Mouse (Mus musculus): ENCODE data around the gene Timm23. TPM values are rescaled to one million over a fixed set of nuclear protein-coding genes. Genes with fewer than 3 reads are reported as not detected.

Timm23 gene
- 45.6 and 51.2 TPM in 2 replicates for total RNA-seq (2023)

DNA sequence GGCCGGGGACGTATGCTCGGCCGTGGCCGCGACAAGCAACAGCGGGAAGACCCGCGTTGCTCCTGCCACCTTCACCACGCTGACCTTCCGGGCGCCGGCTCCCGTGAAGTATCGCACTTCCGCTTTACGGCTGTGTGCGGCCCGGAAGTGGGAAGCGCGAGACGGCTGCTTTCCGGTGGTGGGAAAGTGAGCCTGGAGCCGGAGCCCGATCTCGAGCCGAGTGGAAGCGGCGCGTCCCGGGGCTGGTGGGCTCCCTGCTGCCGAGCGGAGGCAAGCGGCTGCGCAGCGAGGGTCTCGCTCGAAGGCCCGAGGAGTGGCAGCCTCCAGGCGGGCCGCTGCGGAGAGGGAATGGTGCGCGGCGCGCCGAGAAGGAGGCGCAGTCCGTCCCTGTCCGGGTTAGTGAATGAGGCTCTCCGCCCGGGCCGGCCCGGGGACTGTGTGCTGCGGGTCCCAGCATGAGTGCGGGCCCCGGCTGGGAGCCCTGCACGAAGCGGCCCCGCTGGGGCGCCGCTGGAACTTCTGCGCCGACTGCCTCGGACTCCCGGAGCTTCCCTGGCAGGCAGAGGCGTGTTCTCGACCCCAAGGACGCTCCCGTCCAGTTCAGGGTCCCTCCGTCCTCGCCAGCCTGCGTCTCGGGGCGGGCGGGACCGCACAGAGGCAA lies at the start of gene Timm23, which contains the start of gene Parg:
TSS of gene Timm23 (minus strand) at position 108 of the 661 bp plus-strand sequence.
TSS of gene Parg (plus strand) at position 159 of the 661 bp plus-strand sequence.

DNA sequence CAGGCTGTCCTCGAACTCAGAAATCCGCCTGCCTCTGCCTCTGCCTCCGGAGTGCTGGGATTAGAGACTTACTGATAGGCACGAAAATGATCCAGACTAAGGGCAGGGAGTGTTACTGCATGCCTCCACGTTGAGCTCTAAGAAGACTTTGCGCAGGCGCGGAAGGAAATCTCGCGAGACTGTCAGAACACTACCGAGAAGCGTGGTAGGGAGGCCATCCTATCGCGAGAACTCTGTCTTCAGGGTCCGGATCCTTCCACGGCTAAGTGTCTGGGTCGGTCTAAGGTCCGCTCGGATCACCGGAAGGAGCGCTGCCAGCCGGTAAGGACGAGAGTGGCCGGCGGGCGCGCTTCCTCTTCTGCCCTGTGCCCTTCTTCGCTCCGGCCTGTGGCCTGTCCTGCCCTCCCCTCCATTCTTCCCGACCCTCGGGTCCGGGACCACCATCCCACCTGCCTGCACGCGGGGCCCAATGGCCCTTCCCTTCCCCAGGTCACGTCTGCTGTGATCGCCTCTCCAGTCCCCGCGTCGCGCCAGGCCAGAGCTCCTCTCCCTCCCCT lies 41.9 kb downstream of the Timm23 start, which contains the start of gene Ncoa4:
TSS of gene Ncoa4 (plus strand) at position 176 of the 557 bp plus-strand sequence.

DNA sequence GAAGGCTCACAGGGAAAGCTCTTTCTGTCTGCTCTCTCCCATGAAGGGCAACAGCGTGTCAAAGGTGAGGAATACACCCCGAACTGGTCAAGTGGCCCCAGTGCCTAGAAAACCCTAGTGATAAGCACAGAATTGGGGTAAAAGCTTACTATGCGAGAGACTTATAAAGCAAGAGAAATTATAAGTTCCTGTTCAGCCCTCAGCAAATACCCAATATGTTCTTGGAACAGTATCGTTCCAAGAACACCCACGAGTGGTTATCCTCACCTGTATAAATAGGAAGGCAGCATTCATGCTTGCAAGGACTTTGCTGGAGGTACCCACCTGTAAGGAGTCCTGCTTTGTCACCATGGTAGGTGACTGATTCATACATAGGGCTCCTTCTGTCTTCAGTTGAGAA lies 60.0 kb downstream of the Timm23 start, which contains the start of gene Msmb:
TSS of gene Msmb (plus strand) at position 301 of the 400 bp plus-strand sequence.

Other genes starting within 250 kb of the Timm23 start
- gene Galnt15, start 172.9 kb downstream of the Timm23 start, total RNA-seq (2023): not detected in 2 replicates
- 4.5 and 5.1 TPM in 2 replicates for gene Oxnad1, start 116.5 kb downstream of the Timm23 start, total RNA-seq (2023)
- gene Dph3, start 116.2 kb downstream of the Timm23 start, total RNA-seq (2023): 90.2 and 97.3 TPM in 2 replicates
- gene Msmb, start 59.9 kb downstream of the Timm23 start, total RNA-seq (2023): not detected in 2 replicates
- gene Ncoa4, start 42.0 kb downstream of the Timm23 start, total RNA-seq (2023): 175 and 188 TPM in 2 replicates
- 35.6 and 38.7 TPM in 2 replicates for gene Parg, start 51 bp upstream of the Timm23 start, total RNA-seq (2023)
- gene Ogdhl, start 120.1 kb upstream of the Timm23 start, total RNA-seq (2023): not detected in 2 replicates
- not detected in 2 replicates for gene 1700024G13Rik, start 186.5 kb upstream of the Timm23 start, total RNA-seq (2023)

All from neutrophil, adult 65 days (primary cell).